Mouse (Mus musculus): ENCODE measurements around the gene Ppp1r21.

- TF ChIP-seq CTCF (IDR thresholded peaks at IDR 0.05; ENCODE audit: low read depth, low read length) (no peak), POLR2AphosphoS5 (IDR thresholded peaks at IDR 0.05; ENCODE audit: insufficient replicate concordance, low read depth, low read length) (no peak), TAL1 (conservative IDR thresholded peaks at IDR 0.05; ENCODE audit: low read depth, low read length) (no peak)
These were observed 24.0 kb upstream of the Ppp1r21 start for GRCm38 (mm10) chr17:88505941-88506340.
